Mouse (Mus musculus) cerebellum, postnatal 10 days (tissue): Measurements from ENCODE around the gene Gab1.

Source experiments
- DNase-seq, 2 experiments: peaks; one replicate each; pipeline ENCODE4 v3.0.0; 2021; ENCODE audit warnings: mixed read lengths in 2 of 2

The Gab1 gene

DNA sequence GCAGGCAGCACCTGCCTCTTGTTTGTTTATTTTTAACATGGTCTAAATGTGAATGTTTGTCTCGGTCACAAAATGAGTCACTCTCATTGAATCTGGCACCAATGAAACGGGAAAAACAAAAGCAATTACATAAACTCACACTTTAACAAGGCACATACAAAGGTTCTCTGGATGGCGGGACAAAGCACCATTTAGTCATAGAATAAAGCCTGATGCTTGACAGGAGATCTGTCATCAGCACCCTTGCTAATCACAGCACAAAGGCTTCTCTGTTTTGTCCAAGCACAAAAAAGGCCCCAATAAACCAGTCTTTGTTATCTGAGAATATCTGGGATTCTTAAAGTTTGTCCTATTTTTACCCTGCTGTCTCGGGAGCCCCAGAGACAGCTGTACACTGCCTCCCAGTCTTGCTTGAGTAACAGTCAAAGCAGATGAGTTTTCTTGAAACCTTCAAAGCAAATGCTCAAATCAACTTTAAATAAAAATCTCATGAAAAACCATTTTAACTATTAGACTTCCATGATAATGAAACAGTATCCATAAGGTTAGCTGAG lies 76.2 kb downstream of the Gab1 start:
- no peak for DNase-seq

DNA sequence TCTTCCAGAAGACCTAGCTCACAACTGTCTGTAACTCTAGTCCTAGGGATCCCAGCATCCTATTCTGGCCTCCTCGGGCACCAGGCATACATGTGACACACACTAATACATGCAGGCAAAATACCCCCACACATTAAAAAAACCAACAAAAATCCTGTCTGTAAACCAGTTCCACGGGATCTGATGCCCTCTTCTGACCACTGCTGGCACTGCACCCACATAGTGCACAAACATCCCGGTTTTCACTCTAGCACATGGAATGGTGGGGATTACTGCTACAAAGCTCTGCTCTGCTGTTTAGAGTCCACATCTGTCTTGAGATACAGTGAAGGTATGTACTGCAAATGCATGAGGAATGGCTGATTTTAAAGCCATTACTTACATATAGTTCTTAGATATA lies 81.5 kb downstream of the Gab1 start:
- peak in 1 of 2 experiments; percentile 46 for DNase-seq

DNA sequence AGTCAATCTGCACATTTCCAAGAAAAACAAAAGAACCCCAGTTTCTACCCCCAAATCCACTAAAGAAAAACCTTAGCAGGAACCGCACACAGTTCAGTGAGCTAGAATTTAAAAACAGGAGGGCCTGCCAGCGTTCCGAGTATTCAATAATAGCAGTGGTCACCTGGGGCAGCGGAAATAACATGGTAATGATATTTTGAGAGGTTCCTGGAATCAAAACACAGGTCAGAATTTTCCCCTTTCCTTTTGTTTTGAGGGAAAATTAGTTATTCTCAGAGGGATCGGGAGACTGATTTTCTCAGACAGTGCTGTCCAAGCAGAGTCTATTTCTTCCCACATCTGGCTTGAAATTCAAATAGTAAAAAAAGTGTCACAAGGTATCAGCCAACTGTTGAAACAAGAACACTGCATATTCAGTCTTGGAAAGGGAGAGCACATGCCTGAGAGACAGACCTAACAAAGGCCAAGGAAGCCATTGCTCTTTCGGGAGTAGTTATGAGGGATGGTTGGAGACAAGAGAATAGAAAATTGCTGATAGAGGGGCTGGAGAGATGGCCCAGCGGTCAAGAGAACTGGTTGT lies 82.0 kb downstream of the Gab1 start:
- no peak for DNase-seq

DNA sequence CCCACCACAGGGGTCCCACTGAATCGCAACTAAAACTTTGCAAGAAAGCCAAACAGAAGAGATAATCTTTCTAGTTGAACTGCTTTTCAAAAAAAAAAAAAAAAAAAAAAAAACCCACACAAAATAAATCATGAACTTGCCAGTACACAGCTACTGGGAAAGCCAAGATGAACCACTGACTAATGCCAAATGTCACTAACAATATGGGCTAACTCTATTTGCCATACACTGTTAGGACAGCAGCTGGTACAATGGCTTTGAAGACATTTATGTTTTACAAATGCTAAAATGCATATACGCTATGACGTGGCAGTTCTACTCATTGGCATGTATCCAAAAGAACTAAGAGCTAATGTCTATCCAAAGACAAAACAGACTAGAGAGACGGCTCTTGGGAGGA lies 84.2 kb downstream of the Gab1 start:
- no peak for DNase-seq

DNA sequence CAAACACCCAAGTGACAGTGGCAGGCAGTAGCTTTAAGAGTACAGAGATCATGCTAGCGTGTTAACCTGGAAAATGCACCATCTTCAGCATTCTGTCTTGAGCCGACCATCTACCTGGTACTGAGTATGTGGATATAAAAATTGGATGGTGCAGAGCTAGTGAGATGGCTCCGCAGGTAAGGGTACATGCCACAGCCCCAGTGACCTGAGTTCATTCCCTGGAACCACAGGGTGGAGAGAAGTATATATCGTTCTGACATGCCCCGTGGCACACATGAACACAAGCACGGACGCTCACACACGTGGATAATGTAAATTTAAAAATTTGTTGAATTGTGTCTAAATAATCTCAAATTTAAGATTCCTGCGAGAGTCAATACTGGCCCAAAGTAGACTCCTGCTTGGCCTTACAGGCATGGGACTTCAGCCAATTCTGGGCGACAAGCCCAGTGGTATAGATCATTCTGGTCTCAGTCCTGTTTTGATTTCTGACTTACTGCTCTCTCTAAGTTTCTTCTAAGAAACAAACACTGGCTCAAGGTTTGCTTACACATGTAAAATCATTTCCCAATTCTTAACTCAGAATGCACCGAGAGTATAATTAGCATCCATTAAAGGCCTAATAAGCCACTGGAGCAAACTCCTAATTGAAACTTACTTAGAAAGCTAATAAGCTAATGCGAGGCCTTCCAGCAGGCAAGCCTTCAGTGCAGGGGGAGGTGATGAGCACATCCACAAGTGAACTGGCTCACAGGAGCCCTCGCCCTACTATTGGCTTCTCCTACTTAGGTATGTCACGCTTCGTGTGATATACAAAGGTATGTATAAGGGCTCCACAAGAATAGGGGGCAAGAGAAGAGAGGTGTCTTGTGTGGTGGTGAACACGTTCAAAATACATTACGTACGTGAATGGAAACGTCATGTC lies 85.5 kb downstream of the Gab1 start:
- DNase-seq, result peak in 1 of 2 experiments; percentile 48

DNA sequence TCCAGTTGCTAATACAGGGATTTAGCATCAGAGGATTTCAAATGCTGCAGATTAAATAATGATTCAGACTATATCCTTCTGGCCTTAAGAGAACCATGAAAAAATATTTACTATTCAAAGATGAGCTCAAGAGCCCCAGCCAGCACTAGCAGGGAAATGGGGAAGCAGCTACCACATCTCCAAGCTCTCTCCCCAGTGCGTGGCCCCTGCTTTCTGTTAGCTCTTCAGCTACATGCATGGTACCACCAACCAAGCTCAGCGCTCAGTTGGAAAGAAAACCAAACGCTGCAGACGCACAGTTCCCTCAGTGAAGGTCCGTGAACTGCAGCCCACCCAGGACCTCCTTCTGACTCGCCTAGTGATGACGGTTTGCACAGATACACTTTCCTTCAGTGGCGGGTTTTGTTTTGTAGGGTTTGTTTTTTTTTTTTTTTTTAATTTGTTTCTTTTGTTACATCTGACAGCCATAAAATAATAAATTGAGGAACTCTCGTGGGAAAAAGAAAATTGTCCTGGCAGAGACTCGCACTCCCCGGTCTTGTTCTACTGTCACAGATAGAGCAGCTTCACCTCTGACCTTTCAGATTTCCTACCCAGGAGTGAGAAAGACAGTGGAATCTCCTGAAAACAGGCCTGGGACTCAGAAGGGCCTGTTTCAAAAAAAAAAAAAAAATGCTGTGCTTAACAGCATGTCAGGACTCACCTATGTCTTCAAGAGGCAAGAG lies 86.4 kb downstream of the Gab1 start:
- no peak for DNase-seq

DNA sequence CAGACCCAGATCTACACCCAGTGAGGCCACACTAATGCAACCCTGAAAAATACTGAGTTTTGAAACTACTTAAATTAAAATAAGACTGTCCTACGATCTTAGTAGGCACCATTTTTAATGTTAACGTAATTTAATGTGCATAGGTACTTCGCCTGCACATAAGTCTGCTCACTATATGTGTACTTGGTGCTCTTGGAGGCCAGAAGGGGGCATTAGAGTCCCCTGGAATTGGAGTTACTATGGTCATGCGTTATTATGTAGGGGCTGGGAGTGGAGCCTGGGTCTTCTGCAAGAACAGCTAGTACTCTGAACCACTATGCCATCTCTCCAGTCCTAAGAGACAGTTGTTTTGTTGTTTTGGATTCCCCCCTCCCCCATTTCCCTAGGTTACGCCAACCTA lies 88.1 kb downstream of the Gab1 start:
- DNase-seq, result no peak

DNA sequence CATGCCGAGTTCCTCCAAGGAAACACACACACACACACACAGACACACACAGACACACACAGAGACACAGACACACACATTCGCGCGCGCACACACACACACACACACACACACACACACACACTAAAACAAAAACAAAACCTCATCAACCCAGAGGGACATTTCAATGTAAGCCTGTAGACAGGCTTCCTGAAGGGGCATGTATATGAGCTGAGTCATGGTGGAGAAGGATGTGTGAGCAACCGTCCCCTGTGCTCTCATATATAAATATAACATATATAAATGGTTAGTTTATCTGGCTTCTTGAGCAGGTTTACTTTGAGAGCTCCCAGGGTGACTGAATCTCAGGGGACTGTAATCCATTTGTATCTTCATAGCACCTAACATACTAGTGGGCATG lies 91.0 kb downstream of the Gab1 start:
- no peak for DNase-seq

DNA sequence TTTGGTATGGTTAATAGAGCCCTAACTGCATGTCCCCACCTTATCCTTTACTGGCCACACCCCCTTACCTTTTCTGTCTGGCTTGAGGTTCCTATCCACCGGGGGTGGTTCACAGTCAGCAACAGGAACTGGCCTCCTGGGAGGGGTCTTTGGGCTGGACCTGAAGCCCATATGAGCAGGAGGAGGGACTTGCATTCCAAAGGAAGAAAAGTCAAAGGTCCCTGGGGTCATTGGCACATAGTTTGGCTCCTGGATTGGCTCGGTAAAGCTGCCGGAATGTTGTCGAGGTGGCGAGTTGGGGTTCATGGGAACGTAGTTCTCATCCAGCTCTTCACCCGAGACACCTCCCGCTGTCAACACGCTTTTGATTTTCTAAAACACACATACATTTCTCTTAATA lies 95.8 kb downstream of the Gab1 start:
- no peak for DNase-seq

DNA sequence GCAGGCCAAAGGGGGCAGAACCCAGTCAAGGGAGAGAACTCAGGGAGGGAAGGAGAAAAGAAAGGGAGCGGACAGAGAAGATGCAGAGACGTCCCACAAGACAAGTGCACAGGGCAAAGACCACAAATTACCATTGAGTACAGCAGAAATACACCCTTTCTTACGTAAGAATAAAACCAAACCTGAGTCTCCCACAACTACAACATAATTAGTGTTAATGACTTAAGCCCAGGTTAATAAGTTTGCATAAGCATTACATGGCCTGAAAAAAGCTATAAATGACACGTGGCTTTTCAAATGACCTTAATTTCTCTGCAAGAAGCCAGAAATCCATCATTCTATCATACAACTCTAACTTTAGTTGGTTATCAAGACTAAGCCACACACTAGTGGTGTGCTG lies 97.0 kb downstream of the Gab1 start:
- DNase-seq, result no peak

DNA sequence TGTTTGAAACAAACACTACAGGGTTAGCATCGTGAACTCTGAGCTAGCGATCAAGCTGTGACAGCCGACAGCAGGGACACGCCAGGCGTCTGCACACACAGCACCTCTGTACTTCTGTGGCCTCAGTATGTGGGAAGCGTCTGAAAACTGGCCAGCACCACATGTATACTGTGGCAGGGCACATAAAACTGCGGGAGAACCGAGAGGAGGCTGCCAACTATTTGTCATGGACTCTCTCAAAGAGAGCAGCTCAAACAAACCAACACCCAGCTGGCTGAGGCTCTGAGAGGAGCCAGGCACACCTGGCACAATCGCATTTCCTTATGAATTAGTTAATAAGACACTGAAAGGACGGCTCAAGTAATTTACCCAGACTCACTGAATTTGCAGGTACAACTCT lies 99.0 kb downstream of the Gab1 start:
- DNase-seq, result peak; percentile 25 to 52

DNA sequence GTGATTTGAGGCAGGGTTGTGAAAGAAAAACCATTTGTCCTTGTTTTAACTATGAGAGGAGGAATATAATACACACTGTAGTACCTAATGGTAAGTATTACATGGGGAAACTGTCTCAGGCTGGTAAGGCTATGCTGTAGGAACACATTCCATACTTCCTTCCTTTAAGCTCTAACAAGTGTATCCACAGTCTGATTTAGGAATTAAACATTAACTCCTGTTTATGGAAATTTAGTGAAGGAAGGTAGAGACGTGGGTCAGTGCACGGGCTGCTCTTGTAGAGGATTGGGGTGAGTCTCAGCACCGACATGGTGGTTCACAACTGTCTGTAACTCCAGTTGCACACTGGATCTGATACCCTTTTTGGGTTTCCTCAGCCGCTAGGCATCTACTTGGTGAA lies 100.0 kb downstream of the Gab1 start:
- DNase-seq, result no peak

DNA sequence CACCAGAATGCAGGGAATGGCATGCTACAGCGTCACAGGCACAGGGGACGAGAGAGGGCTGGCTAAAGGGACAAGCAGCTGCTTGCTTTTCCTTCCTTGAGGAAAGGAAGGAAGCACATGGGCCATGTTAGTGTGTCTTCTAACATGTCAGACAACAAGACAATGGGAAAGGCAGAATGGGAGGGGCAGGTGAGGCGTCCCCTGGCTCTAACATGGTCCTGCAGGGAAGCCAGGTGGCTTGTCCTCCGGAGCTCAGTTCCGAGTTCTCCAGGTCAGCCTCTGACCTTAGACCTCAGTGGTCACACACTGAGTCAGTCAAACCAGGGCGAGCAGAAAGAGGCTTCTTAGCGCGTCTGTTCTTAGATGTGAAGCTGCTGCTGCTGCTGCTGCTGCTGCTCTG lies 103.9 kb downstream of the Gab1 start:
- no peak for DNase-seq

DNA sequence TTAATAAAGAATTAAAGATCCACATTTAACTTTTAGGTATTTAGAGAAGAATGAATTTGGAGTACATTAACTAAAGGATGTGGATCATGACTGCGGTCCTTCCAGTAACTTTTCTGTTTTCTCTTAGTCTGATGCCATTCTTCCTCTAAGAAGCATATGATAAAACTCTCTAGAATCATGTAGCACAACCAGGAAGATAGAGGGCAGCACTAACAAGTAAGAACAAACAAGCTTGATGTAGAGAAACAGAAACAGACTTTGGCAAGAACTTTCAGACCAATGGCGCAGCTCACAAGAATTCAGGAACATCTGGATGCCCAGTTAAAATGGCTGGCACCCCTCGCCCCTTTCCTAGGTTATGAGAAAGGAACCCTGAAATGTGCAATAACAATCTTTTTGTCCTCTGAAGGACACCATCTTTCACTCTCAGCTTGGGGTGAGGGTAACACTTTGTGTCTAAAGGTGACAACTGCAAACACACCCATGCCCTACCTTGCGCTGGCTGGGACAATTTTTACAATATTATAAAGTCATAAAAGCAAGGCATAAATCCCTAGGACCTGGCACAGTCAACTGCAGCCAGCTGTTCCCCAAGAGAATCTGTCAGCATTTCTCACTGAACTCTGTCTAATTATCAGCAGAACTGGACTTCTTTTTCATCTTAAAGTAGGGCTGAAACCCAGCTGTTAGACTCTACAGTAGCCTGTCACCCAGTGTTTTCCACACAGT lies 107.4 kb downstream of the Gab1 start:
- DNase-seq, result peak in 1 of 2 experiments; percentile 52

DNA sequence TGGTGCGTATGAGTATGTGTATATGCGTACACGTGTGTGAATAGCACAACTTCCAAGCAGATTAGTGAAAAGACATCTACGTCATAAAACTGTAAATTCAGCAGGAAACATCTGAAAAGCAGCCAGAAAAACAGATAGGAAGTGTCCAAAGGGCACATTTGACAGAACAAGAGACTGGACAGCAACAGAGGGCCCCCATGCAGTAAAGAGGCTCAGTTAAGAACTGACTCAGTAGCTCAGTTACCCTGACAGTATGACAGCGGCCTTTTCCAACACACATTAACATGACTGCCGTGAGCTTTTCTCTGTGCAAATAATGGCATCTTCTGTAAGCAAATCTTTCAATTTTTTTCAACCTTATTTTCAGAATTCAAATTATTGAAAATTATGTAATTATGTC lies 111.9 kb downstream of the Gab1 start:
- DNase-seq, result no peak

DNA sequence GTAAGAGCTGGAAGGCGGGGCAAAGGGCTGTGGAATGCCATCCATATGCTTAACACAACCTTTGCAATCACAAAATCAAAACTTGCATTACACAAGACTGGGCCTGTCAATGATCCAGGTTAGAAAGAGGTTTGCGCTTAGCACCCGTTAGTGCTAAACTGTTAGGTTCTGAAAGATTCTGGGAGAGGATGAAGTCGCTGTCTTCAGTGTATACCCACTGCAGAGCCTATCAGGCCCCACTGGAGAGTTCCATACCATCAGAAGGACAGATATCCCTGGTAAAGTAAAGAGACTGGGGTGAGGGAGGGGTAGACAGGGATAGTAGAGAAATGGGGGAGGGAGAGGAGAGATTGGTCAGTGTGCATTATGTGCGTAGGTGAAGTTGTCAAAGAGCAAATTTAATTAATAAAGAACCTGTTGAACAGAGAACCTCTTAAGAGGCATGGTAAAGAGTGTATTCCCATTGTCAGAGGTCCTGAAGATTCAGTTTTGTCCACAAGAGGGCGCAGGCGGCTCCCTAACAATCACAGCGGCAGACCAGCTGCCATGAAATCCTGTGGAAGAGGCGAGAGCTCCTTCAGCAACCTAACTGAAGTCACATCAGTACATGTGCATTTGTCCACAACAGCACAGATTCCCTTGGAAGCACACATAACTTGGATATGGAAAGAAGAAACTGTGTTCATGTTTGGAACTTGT lies 127.2 kb downstream of the Gab1 start:
- peak; percentile 92 to 94 for DNase-seq

DNA sequence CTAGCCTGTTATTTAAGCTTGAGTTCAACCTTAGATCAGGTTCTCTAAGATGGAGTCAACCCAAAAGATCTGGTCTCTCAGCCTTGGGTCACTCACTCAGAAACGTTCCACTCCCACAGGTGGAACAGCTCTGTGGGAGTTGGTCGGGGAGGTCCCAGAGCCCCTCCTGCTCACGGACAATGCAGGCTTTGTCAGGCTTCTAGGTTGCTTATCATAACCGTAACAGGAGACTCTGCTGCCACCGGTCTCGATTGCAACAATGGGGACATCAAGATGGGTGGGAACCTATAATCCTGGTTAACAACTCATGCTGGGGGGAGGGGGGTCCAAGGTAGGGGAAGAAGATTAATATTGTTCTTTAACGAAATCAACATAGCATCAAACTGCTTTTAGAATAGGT lies 127.9 kb downstream of the Gab1 start:
- no peak for DNase-seq

DNA sequence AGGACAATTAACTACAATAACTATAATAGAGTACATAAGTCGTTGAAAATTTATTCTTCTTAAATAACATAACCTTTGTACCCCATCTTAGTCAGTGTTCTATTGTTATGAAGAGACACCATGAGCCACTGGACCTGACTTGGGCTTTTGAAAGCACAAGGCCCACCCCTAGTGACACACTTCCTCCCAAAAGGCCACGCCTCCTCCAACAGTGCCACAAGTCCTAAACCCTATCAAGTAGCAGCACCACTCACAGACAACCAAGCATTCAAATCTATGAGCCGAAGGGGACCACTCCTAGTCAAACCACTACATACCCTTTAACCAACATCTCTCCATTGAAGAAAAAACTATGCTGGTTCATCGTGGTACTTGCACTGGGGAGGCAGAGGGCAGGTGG lies 131.2 kb downstream of the Gab1 start:
- no peak for DNase-seq

DNA sequence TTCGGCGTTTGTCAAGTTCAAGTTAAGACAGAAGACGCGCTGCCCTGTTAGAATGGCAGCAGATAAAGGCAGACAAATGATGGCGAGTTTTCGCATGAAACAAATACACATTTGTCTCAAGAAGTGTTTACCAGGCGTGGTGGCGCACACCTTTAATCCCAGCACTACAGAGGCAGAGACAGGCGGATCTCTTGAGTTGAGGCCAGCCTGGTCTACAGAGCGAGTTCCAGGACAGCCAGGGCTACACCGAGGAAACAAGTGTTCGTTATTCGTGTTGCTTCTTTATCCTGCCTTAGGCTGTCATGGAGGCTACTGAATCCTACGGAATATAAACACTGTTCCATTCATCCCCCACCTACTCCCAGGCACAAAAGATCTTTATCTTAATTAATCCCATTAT lies 140.4 kb downstream of the Gab1 start:
- DNase-seq, result no peak

DNA sequence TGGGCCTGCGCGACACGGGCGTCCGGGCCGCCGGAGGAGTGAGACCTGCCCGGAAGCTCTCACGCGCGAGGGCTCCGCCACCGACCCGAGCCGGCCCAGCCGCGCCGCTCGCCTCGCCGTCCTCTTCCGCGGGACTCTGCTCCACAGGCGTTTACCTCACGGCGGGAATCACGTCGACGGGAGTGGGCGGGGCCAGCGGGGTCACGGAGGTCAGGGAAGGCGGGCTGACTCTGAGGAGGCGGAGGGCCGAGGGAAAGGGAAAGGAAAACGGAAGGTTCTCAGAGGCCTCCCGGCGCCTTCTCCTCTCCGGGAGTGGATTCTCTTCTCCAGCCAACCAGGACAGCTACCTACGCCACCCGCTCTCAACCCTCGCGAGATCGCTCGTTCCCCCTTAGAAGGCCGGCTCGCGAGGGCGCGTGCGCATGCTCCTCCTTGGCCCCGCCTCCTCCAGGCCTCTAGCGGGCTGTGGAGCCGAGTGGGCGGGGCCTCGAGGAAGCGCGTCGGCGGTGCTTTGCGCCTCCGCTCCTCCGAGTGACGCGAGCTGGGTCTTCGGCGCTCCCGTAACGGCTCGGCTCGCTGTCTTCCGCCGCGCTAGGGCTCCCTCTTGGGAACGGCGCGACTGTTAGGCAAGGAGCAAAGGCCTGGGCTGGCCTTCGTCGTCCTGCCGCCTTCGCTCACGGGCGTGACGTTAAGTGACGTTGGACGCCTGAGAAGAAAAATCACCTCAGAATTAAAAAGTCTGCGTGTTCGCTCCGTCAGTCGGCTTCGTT lies 141.0 kb downstream of the Gab1 start, which contains the start of gene Smarca5:
Smarca5 (minus strand) TSS at position 343 of the 770 bp plus-strand sequence.
- DNase-seq, result peak; percentile 98
